Mouse (Mus musculus): ENCODE results near the gene Cpne9. TPM values are rescaled to one million over a fixed set of nuclear protein-coding genes. Genes with fewer than 3 reads are reported as not detected.
A peak's percentile ranks its signal among the peaks of the same experiment; 100 is the strongest.

Cpne9 gene
- polyA plus RNA-seq, 1 experiment from 2014 or later: 0.23 TPM

- H3K4me3 ChIP-seq (ENCODE audit: low read depth, low read length): no peak overlapping the region
- ATAC-seq (no peak), DNase-seq (ENCODE audit: low spot score) (no peak)
- no peaks in the 10 kb centered on the region for H3K4me1 ChIP-seq (ENCODE audit: control insufficient read depth, insufficient read depth, low read length)
- H3K9me3 ChIP-seq (replicated peaks; ENCODE audit: control insufficient read depth, low read length): no peaks in the 10 kb centered on the region
- H3K9ac ChIP-seq (ENCODE audit: low read length): no peak overlapping the region
- H3K4me2 ChIP-seq (ENCODE audit: low read length): no peak overlapping the region
- H3K27me3 ChIP-seq (replicated peaks; ENCODE audit: control insufficient read depth, insufficient read depth, low read length): no peaks in the 10 kb centered on the region
- H3K36me3 ChIP-seq (ENCODE audit: control insufficient read depth, insufficient read depth, low read length): no peaks in the 10 kb centered on the region
- 81% methylated on average over 5 of the region's 5 CpGs for WGBS
- no peak overlapping the region for H3K27ac ChIP-seq (ENCODE audit: low read depth, low read length)
Measured at GRCm38 (mm10) chr6:113301350-113301749, 19.2 kb downstream of the Cpne9 start.

- no peaks in the 10 kb centered on the region for H3K27me3 ChIP-seq (replicated peaks; ENCODE audit: control insufficient read depth, insufficient read depth, low read length)
- DNase-seq (ENCODE audit: low spot score): peak; percentile 23
- no peak overlapping the region for H3K4me3 ChIP-seq (ENCODE audit: low read depth, low read length)
Measured at GRCm38 (mm10) chr6:113302258-113302657, 20.2 kb downstream of the Cpne9 start.

GRCm38 (mm10) chr6:113306322-113306985 is 24.3 kb downstream of the Cpne9 start:
- peak overlapping the region; percentile 98 for H3K27ac ChIP-seq (ENCODE audit: low read depth, low read length)
- H3K4me3 ChIP-seq (ENCODE audit: low read depth, low read length): peak overlapping the region; percentile 95
- H3K9ac ChIP-seq (ENCODE audit: low read length): peak overlapping the region; percentile 93
- ATAC-seq (peak; percentile 98), DNase-seq (ENCODE audit: low spot score) (peak; percentile 99)
- H3K36me3 ChIP-seq (ENCODE audit: control insufficient read depth, insufficient read depth, low read length): peaks cover 12% of the 10 kb centered on the region
- no peaks in the 10 kb centered on the region for H3K9me3 ChIP-seq (replicated peaks; ENCODE audit: control insufficient read depth, low read length)
- H3K4me2 ChIP-seq (ENCODE audit: low read length): peak overlapping the region; percentile 96
- H3K4me1 ChIP-seq (ENCODE audit: control insufficient read depth, insufficient read depth, low read length): peaks cover 11% of the 10 kb centered on the region
- no peaks in the 10 kb centered on the region for H3K27me3 ChIP-seq (replicated peaks; ENCODE audit: control insufficient read depth, insufficient read depth, low read length)
- under 1% methylated on average over 50 of the region's 50 CpGs for WGBS

More at GRCm38 (mm10) chr6:113302258-113302657, 20.2 kb downstream of the Cpne9 start:
- Histone ChIP-seq H3K4me2 (ENCODE audit: low read length) (no peak overlapping the region), H3K9me3 (replicated peaks; ENCODE audit: control insufficient read depth, low read length) (no peaks in the 10 kb centered on the region), H3K9ac (ENCODE audit: low read length) (no peak overlapping the region), H3K36me3 (ENCODE audit: control insufficient read depth, insufficient read depth, low read length) (no peaks in the 10 kb centered on the region), H3K4me1 (ENCODE audit: control insufficient read depth, insufficient read depth, low read length) (no peaks in the 10 kb centered on the region), H3K27ac (ENCODE audit: low read depth, low read length) (no peak overlapping the region)
- ATAC-seq: no peak
- 27% methylated on average over 3 of the region's 3 CpGs for WGBS

- Histone ChIP-seq H3K36me3 (ENCODE audit: control insufficient read depth, insufficient read depth, low read length) (peaks cover 13% of the 10 kb centered on the region), H3K27me3 (replicated peaks; ENCODE audit: control insufficient read depth, insufficient read depth, low read length) (no peaks in the 10 kb centered on the region), H3K4me2 (ENCODE audit: low read length) (peak within 1 kb of the TSS; percentile 96), H3K4me3 (ENCODE audit: low read depth, low read length) (peak within 1 kb of the TSS; percentile 95), H3K4me1 (ENCODE audit: control insufficient read depth, insufficient read depth, low read length) (peaks cover 11% of the 10 kb centered on the region), H3K9ac (ENCODE audit: low read length) (peak within 1 kb of the TSS; percentile 93), H3K27ac (ENCODE audit: low read depth, low read length) (peak within 1 kb of the TSS; percentile 98), H3K9me3 (replicated peaks; ENCODE audit: control insufficient read depth, low read length) (no peaks in the 10 kb centered on the region)
- DNase-seq (ENCODE audit: low spot score) (no peak), ATAC-seq (peak; percentile 70)
- under 1% methylated on average over 32 of the region's 32 CpGs for WGBS
Measured at GRCm38 (mm10) chr6:113306986-113307349, 24.9 kb downstream of the Cpne9 start, which contains the start of gene Brpf1. Gene Brpf1, plus strand, starts transcription at chr6:113307137.

GRCm38 (mm10) chr6:113307481-113308121 is 25.5 kb downstream of the Cpne9 start:
- Histone ChIP-seq H3K9ac (ENCODE audit: low read length) (peak overlapping the region; percentile 93), H3K27me3 (replicated peaks; ENCODE audit: control insufficient read depth, insufficient read depth, low read length) (no peaks in the 10 kb centered on the region), H3K4me2 (ENCODE audit: low read length) (peak overlapping the region; percentile 96), H3K4me3 (ENCODE audit: low read depth, low read length) (peak overlapping the region; percentile 95), H3K27ac (ENCODE audit: low read depth, low read length) (peak overlapping the region; percentile 98), H3K36me3 (ENCODE audit: control insufficient read depth, insufficient read depth, low read length) (peaks cover 18% of the 10 kb centered on the region), H3K4me1 (ENCODE audit: control insufficient read depth, insufficient read depth, low read length) (peaks cover 11% of the 10 kb centered on the region), H3K9me3 (replicated peaks; ENCODE audit: control insufficient read depth, low read length) (no peaks in the 10 kb centered on the region)
- WGBS: under 1% methylated on average over 33 of the region's 34 CpGs
- DNase-seq (ENCODE audit: low spot score) (no peak), ATAC-seq (no peak)

GRCm38 (mm10) chr6:113308141-113308540 is 26.0 kb downstream of the Cpne9 start:
- Histone ChIP-seq H3K36me3 (ENCODE audit: control insufficient read depth, insufficient read depth, low read length) (peaks cover 23% of the 10 kb centered on the region), H3K4me3 (ENCODE audit: low read depth, low read length) (peak overlapping the region; percentile 95), H3K27me3 (replicated peaks; ENCODE audit: control insufficient read depth, insufficient read depth, low read length) (no peaks in the 10 kb centered on the region), H3K4me1 (ENCODE audit: control insufficient read depth, insufficient read depth, low read length) (peaks cover 11% of the 10 kb centered on the region), H3K9me3 (replicated peaks; ENCODE audit: control insufficient read depth, low read length) (no peaks in the 10 kb centered on the region), H3K27ac (ENCODE audit: low read depth, low read length) (no peak overlapping the region), H3K4me2 (ENCODE audit: low read length) (peak overlapping the region; percentile 96), H3K9ac (ENCODE audit: low read length) (peak overlapping the region; percentile 93)
- 31% methylated on average over 5 of the region's 5 CpGs for WGBS
- no peak for ATAC-seq
- DNase-seq (ENCODE audit: low spot score): peak; percentile 64

GRCm38 (mm10) chr6:113315972-113316371 is 33.9 kb downstream of the Cpne9 start:
- WGBS: 94% methylated on average over 3 of the region's 3 CpGs
- ATAC-seq: no peak
- Histone ChIP-seq H3K9me3 (replicated peaks; ENCODE audit: control insufficient read depth, low read length) (no peaks in the 10 kb centered on the region), H3K4me2 (ENCODE audit: low read length) (no peak overlapping the region), H3K27ac (ENCODE audit: low read depth, low read length) (no peak overlapping the region), H3K9ac (ENCODE audit: low read length) (no peak overlapping the region), H3K36me3 (ENCODE audit: control insufficient read depth, insufficient read depth, low read length) (peaks cover 89% of the 10 kb centered on the region), H3K4me1 (ENCODE audit: control insufficient read depth, insufficient read depth, low read length) (no peaks in the 10 kb centered on the region), H3K27me3 (replicated peaks; ENCODE audit: control insufficient read depth, insufficient read depth, low read length) (no peaks in the 10 kb centered on the region), H3K4me3 (ENCODE audit: low read depth, low read length) (no peak overlapping the region)
- no peak for DNase-seq (ENCODE audit: low spot score)

- WGBS: under 1% methylated on average over 52 of the region's 52 CpGs
- Histone ChIP-seq H3K4me3 (ENCODE audit: low read depth, low read length) (peak within 1 kb of the TSS; percentile 48), H3K27me3 (replicated peaks; ENCODE audit: control insufficient read depth, insufficient read depth, low read length) (no peaks in the 10 kb centered on the region), H3K9ac (ENCODE audit: low read length) (peak within 1 kb of the TSS; percentile 77), H3K4me2 (ENCODE audit: low read length) (peak within 1 kb of the TSS; percentile 88), H3K36me3 (ENCODE audit: control insufficient read depth, insufficient read depth, low read length) (peaks cover 46% of the 10 kb centered on the region), H3K27ac (ENCODE audit: low read depth, low read length) (peak within 1 kb of the TSS; percentile 86), H3K9me3 (replicated peaks; ENCODE audit: control insufficient read depth, low read length) (no peaks in the 10 kb centered on the region), H3K4me1 (ENCODE audit: control insufficient read depth, insufficient read depth, low read length) (no peaks in the 10 kb centered on the region; the same call in 1 of the 2 replicates)
- peak; percentile 99 for DNase-seq (ENCODE audit: low spot score)
- ATAC-seq: peak; percentile 99
Measured at GRCm38 (mm10) chr6:113326533-113327315, 44.6 kb downstream of the Cpne9 start, which contains the start of gene Ogg1. Gene Ogg1, plus strand, starts transcription at chr6:113326972.
